Comparison of ENCODE assay signal across 18 mouse cellular contexts in genomic region chr13:98147532-98147931, GRCm38 (mm10). TPM values are rescaled to one million over a fixed set of nuclear protein-coding genes. Genes with fewer than 3 reads are reported as not detected.
"Had no signal": no experiment of that assay in that cellular context is flagged by ENCODE, and none has a peak within 500 bp of the region (broad histone marks: within the 10 kb centered on the region; RNA-seq: fewer than 3 reads in every experiment).

No protein-coding gene starts in this region.

- H3K27ac ChIP-seq: lung, embryonic 15.5 days; macrophage; midbrain, embryonic 13.5 days; midbrain, embryonic 15.5 days; neural tube, embryonic 12.5 days; stomach, embryonic 15.5 days; stomach, postnatal 0 days had no signal

- H3K27me3 ChIP-seq: lung, embryonic 15.5 days; midbrain, embryonic 13.5 days; midbrain, embryonic 15.5 days; neural tube, embryonic 12.5 days; stomach, embryonic 15.5 days had no signal

- H3K9ac ChIP-seq: liver, postnatal 0 days; lung, embryonic 15.5 days; midbrain, embryonic 13.5 days; midbrain, embryonic 15.5 days; neural tube, embryonic 12.5 days; stomach, embryonic 15.5 days had no signal

- H3K36me3 ChIP-seq: lung, embryonic 15.5 days; midbrain, embryonic 13.5 days; midbrain, embryonic 15.5 days; neural tube, embryonic 12.5 days; stomach, embryonic 15.5 days had no signal

- ATAC-seq: liver, postnatal 0 days; lung, postnatal 0 days; midbrain, embryonic 15.5 days had no signal

- DNase-seq: liver, postnatal 0 days; lung, adult 2 months; lung, postnatal 14 days; lung, postnatal 36 days; right cerebral cortex, postnatal 14 days; thymus, adult 2 months; thymus, postnatal 25 days; thymus, postnatal 4 days had no signal

- H3K9me3 ChIP-seq: lung, embryonic 15.5 days; megakaryocyte, embryonic 14.5 days; midbrain, embryonic 13.5 days; midbrain, embryonic 15.5 days; neural tube, embryonic 12.5 days; stomach, embryonic 15.5 days had no signal

- H3K4me2 ChIP-seq: lung, embryonic 15.5 days; midbrain, embryonic 11.5 days; midbrain, embryonic 13.5 days; midbrain, embryonic 15.5 days; neural tube, embryonic 12.5 days; stomach, embryonic 15.5 days had no signal

- H3K4me1 ChIP-seq: neural tube, embryonic 12.5 days; stomach, embryonic 15.5 days had no signal

- H3K4me3 ChIP-seq: lung, embryonic 15.5 days; megakaryocyte, embryonic 14.5 days; midbrain, embryonic 13.5 days; midbrain, embryonic 15.5 days; neural tube, embryonic 12.5 days; stomach, embryonic 15.5 days had no signal

RNA-seq across cellular contexts. Expression of gene Arhgef28, which starts 58.7 kb away (rescaled TPM):
- polyA plus RNA-seq: macrophage had no signal
